Mouse (Mus musculus) thymus, adult 2 months (tissue): ENCODE measurements around the gene Plek2.

ENCODE experiments used
- CTCF ChIP-seq: fragments of 200-500 bp; IDR thresholded peaks from 2 replicates; pipeline ENCODE4 v1.5.1; 2012; ENCODE audit warnings: mild to moderate bottlenecking, control low read depth, low read length, moderate library complexity, borderline replicate concordance; ENCODE audit not compliant: control insufficient read depth, poor library complexity, insufficient read depth; ENCODE audit errors: extremely low read depth
- POLR2A ChIP-seq: fragments of 200-500 bp; IDR thresholded peaks from 2 replicates; pipeline ENCODE4 v1.6.1; 2012; ENCODE audit warnings: mild to moderate bottlenecking, low read length, control low read depth, moderate library complexity; ENCODE audit not compliant: control insufficient read depth, poor library complexity, insufficient read depth; ENCODE audit errors: extremely low read depth

GRCm38 (mm10) chr12:78939393-78940037, 32.8 kb upstream of the Plek2 start:
- no peak for TF ChIP-seq CTCF
- TF ChIP-seq POLR2A: no peak
